Mouse (Mus musculus): ENCODE measurements around the gene Crb2. TPM values are rescaled to one million over a fixed set of nuclear protein-coding genes. Genes with fewer than 3 reads are reported as not detected.

Gene Crb2
- polyA plus RNA-seq, 1 experiment from 2014 or later, result 4.2 TPM

DNA sequence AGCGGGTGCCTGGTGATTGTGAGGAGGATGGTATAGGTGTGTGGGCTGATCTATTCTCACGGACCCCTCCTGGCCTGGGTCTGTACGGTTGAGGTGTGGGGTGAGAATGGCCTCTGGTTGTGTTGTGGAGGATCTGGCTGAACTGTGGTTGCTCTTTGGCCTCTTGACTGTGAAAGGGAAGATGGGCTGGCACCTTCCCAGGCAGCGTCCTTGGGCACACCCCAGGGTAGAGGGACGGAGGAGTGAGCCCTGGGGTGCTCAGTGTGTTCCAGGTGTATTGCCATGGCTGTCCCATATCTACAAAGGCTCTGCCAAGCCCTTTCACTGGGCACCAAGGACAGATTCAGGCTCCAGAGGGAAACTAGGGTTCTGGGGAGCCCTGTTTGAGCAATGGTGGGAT is 13.0 kb downstream of the Crb2 start:
- H3K27me3 ChIP-seq (ENCODE audit: control insufficient read depth, insufficient read depth, low read depth, low read length), result no peaks in the 10 kb centered on the region
- no peak for ATAC-seq
- H3K9ac ChIP-seq (ENCODE audit: low read depth, low read length), result no peak overlapping the region
- WGBS, result 88% methylated on average over 5 of the region's 5 CpGs
- H3K36me3 ChIP-seq (ENCODE audit: control insufficient read depth, insufficient read depth, low read length), result no peaks in the 10 kb centered on the region; the same call in 1 of the 2 replicates
- H3K9me3 ChIP-seq (replicated peaks; ENCODE audit: control insufficient read depth, low read length, poor library complexity, severe bottlenecking), result no peaks in the 10 kb centered on the region; the same call in 1 of the 2 replicates
- H3K27ac ChIP-seq (ENCODE audit: low read length), result no peak overlapping the region
- H3K4me1 ChIP-seq (ENCODE audit: control insufficient read depth, insufficient read depth, low read length), result no peaks in the 10 kb centered on the region
- H3K4me2 ChIP-seq (ENCODE audit: low read length), result no peak overlapping the region
- H3K4me3 ChIP-seq (ENCODE audit: low read depth, low read length), result no peak overlapping the region

- no peaks in the 10 kb centered on the region; the same call in 1 of the 2 replicates for H3K36me3 ChIP-seq (ENCODE audit: control insufficient read depth, insufficient read depth, low read length)
- no peaks in the 10 kb centered on the region; the same call in 1 of the 2 replicates for H3K9me3 ChIP-seq (replicated peaks; ENCODE audit: control insufficient read depth, low read length, poor library complexity, severe bottlenecking)
- H3K4me3 ChIP-seq (ENCODE audit: low read depth, low read length), result no peak overlapping the region
- no peak overlapping the region for H3K9ac ChIP-seq (ENCODE audit: low read depth, low read length)
- no peaks in the 10 kb centered on the region for H3K4me1 ChIP-seq (ENCODE audit: control insufficient read depth, insufficient read depth, low read length)
- ATAC-seq, result no peak
- no peak overlapping the region for H3K27ac ChIP-seq (ENCODE audit: low read length)
- H3K27me3 ChIP-seq (ENCODE audit: control insufficient read depth, insufficient read depth, low read depth, low read length), result no peaks in the 10 kb centered on the region
- no peak overlapping the region for H3K4me2 ChIP-seq (ENCODE audit: low read length)
- 97% methylated on average over 10 of the region's 10 CpGs for WGBS
These were observed 13.9 kb downstream of the Crb2 start for GRCm38 (mm10) chr2:37789995-37790394.

DNA sequence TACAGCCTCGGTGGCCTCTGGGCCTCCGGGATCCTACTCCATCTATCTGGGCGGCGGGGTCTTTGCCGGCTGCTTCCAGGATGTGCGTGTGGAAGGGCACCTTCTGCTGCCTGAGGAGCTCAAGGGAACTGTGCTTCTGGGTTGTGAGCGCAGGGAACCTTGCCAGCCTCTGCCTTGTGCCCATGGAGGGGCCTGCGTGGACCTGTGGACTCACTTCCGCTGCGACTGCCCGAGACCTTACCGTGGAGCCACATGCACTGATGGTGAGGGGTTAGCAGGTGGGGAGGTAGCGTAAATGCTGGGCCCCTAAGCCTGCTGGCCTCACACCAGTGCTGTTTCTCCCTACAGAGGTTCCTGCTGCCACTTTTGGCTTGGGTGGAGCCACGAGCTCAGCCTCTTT is 14.7 kb downstream of the Crb2 start:
- no peak overlapping the region for H3K4me2 ChIP-seq (ENCODE audit: low read length)
- H3K27me3 ChIP-seq (ENCODE audit: control insufficient read depth, insufficient read depth, low read depth, low read length), result no peaks in the 10 kb centered on the region
- H3K36me3 ChIP-seq (ENCODE audit: control insufficient read depth, insufficient read depth, low read length), result no peaks in the 10 kb centered on the region; the same call in 1 of the 2 replicates
- no peak overlapping the region for H3K4me3 ChIP-seq (ENCODE audit: low read depth, low read length)
- H3K27ac ChIP-seq (ENCODE audit: low read length), result no peak overlapping the region
- H3K9ac ChIP-seq (ENCODE audit: low read depth, low read length), result no peak overlapping the region
- no peaks in the 10 kb centered on the region for H3K4me1 ChIP-seq (ENCODE audit: control insufficient read depth, insufficient read depth, low read length)
- ATAC-seq, result no peak
- H3K9me3 ChIP-seq (replicated peaks; ENCODE audit: control insufficient read depth, low read length, poor library complexity, severe bottlenecking), result no peaks in the 10 kb centered on the region; the same call in 1 of the 2 replicates
- 93% methylated on average over 14 of the region's 14 CpGs for WGBS

- Histone ChIP-seq H3K4me1 (ENCODE audit: control insufficient read depth, insufficient read depth, low read length) (no peaks in the 10 kb centered on the region), H3K9me3 (replicated peaks; ENCODE audit: control insufficient read depth, low read length, poor library complexity, severe bottlenecking) (no peaks in the 10 kb centered on the region; the same call in 1 of the 2 replicates), H3K4me2 (ENCODE audit: low read length) (no peak overlapping the region), H3K27me3 (ENCODE audit: control insufficient read depth, insufficient read depth, low read depth, low read length) (no peaks in the 10 kb centered on the region), H3K9ac (ENCODE audit: low read depth, low read length) (no peak overlapping the region), H3K4me3 (ENCODE audit: low read depth, low read length) (no peak overlapping the region), H3K27ac (ENCODE audit: low read length) (no peak overlapping the region), H3K36me3 (ENCODE audit: control insufficient read depth, insufficient read depth, low read length) (no peaks in the 10 kb centered on the region; the same call in 1 of the 2 replicates)
- 96% methylated on average over 4 of the region's 4 CpGs for WGBS
- ATAC-seq, result no peak
These were observed 15.3 kb downstream of the Crb2 start for GRCm38 (mm10) chr2:37791340-37791739.

- Histone ChIP-seq H3K27me3 (ENCODE audit: control insufficient read depth, insufficient read depth, low read depth, low read length) (no peaks in the 10 kb centered on the region), H3K4me2 (ENCODE audit: low read length) (no peak overlapping the region), H3K9ac (ENCODE audit: low read depth, low read length) (no peak overlapping the region), H3K4me3 (ENCODE audit: low read depth, low read length) (no peak overlapping the region), H3K9me3 (replicated peaks; ENCODE audit: control insufficient read depth, low read length, poor library complexity, severe bottlenecking) (no peaks in the 10 kb centered on the region; the same call in 1 of the 2 replicates), H3K36me3 (ENCODE audit: control insufficient read depth, insufficient read depth, low read length) (no peaks in the 10 kb centered on the region; the same call in 1 of the 2 replicates), H3K27ac (ENCODE audit: low read length) (no peak overlapping the region), H3K4me1 (ENCODE audit: control insufficient read depth, insufficient read depth, low read length) (no peaks in the 10 kb centered on the region; the same call in none of the 2 replicates)
- WGBS, result 96% methylated on average over 1 of the region's 1 CpGs
- ATAC-seq, result no peak
These were observed 20.0 kb downstream of the Crb2 start for GRCm38 (mm10) chr2:37796021-37796420.

- Histone ChIP-seq H3K4me2 (ENCODE audit: low read length) (no peak overlapping the region), H3K4me3 (ENCODE audit: low read depth, low read length) (no peak overlapping the region), H3K27me3 (ENCODE audit: control insufficient read depth, insufficient read depth, low read depth, low read length) (no peaks in the 10 kb centered on the region), H3K4me1 (ENCODE audit: control insufficient read depth, insufficient read depth, low read length) (no peaks in the 10 kb centered on the region; the same call in none of the 2 replicates), H3K9me3 (replicated peaks; ENCODE audit: control insufficient read depth, low read length, poor library complexity, severe bottlenecking) (no peaks in the 10 kb centered on the region; the same call in 1 of the 2 replicates), H3K27ac (ENCODE audit: low read length) (no peak overlapping the region), H3K9ac (ENCODE audit: low read depth, low read length) (no peak overlapping the region), H3K36me3 (ENCODE audit: control insufficient read depth, insufficient read depth, low read length) (no peaks in the 10 kb centered on the region; the same call in 1 of the 2 replicates)
- no peak for ATAC-seq
- WGBS, result 88% methylated on average over 4 of the region's 4 CpGs
These were observed 21.0 kb downstream of the Crb2 start for GRCm38 (mm10) chr2:37797046-37797445.

GRCm38 (mm10) chr2:37799137-37799536 is 23.1 kb downstream of the Crb2 start:
- ATAC-seq, result no peak
- WGBS, result 48% methylated on average over 6 of the region's 6 CpGs

GRCm38 (mm10) chr2:37801687-37802086 is 25.6 kb downstream of the Crb2 start:
- Histone ChIP-seq H3K4me2 (ENCODE audit: low read length) (no peak overlapping the region), H3K27me3 (ENCODE audit: control insufficient read depth, insufficient read depth, low read depth, low read length) (no peaks in the 10 kb centered on the region), H3K27ac (ENCODE audit: low read length) (no peak overlapping the region), H3K9me3 (replicated peaks; ENCODE audit: control insufficient read depth, low read length, poor library complexity, severe bottlenecking) (no peaks in the 10 kb centered on the region), H3K36me3 (ENCODE audit: control insufficient read depth, insufficient read depth, low read length) (no peaks in the 10 kb centered on the region), H3K4me1 (ENCODE audit: control insufficient read depth, insufficient read depth, low read length) (no peaks in the 10 kb centered on the region; the same call in none of the 2 replicates), H3K9ac (ENCODE audit: low read depth, low read length) (no peak overlapping the region), H3K4me3 (ENCODE audit: low read depth, low read length) (no peak overlapping the region)
- ATAC-seq, result no peak
- WGBS, result 87% methylated on average over 4 of the region's 4 CpGs

More at GRCm38 (mm10) chr2:37799137-37799536, 23.1 kb downstream of the Crb2 start:
- no peaks in the 10 kb centered on the region for H3K36me3 ChIP-seq (ENCODE audit: control insufficient read depth, insufficient read depth, low read length)
- H3K4me3 ChIP-seq (ENCODE audit: low read depth, low read length), result no peak overlapping the region
- no peaks in the 10 kb centered on the region for H3K27me3 ChIP-seq (ENCODE audit: control insufficient read depth, insufficient read depth, low read depth, low read length)
- no peaks in the 10 kb centered on the region; the same call in none of the 2 replicates for H3K4me1 ChIP-seq (ENCODE audit: control insufficient read depth, insufficient read depth, low read length)
- H3K9ac ChIP-seq (ENCODE audit: low read depth, low read length), result no peak overlapping the region
- no peak overlapping the region for H3K27ac ChIP-seq (ENCODE audit: low read length)
- H3K4me2 ChIP-seq (ENCODE audit: low read length), result no peak overlapping the region
- no peaks in the 10 kb centered on the region for H3K9me3 ChIP-seq (replicated peaks; ENCODE audit: control insufficient read depth, low read length, poor library complexity, severe bottlenecking)

- no peak overlapping the region for H3K4me3 ChIP-seq (ENCODE audit: low read depth, low read length)
- 49% methylated on average over 4 of the region's 4 CpGs for WGBS
These were observed 26.7 kb downstream of the Crb2 start for GRCm38 (mm10) chr2:37802610-37803212.

More at GRCm38 (mm10) chr2:37802610-37803212, 26.7 kb downstream of the Crb2 start:
- Histone ChIP-seq H3K27ac (ENCODE audit: low read length) (no peak overlapping the region), H3K9me3 (replicated peaks; ENCODE audit: control insufficient read depth, low read length, poor library complexity, severe bottlenecking) (no peaks in the 10 kb centered on the region), H3K4me2 (ENCODE audit: low read length) (no peak overlapping the region), H3K27me3 (ENCODE audit: control insufficient read depth, insufficient read depth, low read depth, low read length) (no peaks in the 10 kb centered on the region), H3K4me1 (ENCODE audit: control insufficient read depth, insufficient read depth, low read length) (no peaks in the 10 kb centered on the region; the same call in none of the 2 replicates), H3K36me3 (ENCODE audit: control insufficient read depth, insufficient read depth, low read length) (no peaks in the 10 kb centered on the region), H3K9ac (ENCODE audit: low read depth, low read length) (no peak overlapping the region)
- ATAC-seq, result peak; percentile 79

Measured in midbrain, embryonic 16.5 days (tissue).